Mouse (Mus musculus) retina, embryonic 14.5 days (tissue): ENCODE measurements at regions not wholly inside any gene's neighbourhood (a gene's known extent, or its start where the extent isn't known, plus 50 kb on each side); places are given as distances from the start of the nearest gene placed in this dataset.

ENCODE experiments used
- DNase-seq: peaks from one replicate; pipeline ENCODE4 v3.0.0-alpha.2; 2015; ENCODE audit warnings: low spot score

- no peak for DNase-seq
Measured at GRCm38 (mm10) chr8:41485163-41485562, 68.3 kb upstream of the Frg1 start.

- no peak for DNase-seq
Measured at GRCm38 (mm10) chr8:41483297-41483696, 66.4 kb upstream of the Frg1 start.

DNA sequence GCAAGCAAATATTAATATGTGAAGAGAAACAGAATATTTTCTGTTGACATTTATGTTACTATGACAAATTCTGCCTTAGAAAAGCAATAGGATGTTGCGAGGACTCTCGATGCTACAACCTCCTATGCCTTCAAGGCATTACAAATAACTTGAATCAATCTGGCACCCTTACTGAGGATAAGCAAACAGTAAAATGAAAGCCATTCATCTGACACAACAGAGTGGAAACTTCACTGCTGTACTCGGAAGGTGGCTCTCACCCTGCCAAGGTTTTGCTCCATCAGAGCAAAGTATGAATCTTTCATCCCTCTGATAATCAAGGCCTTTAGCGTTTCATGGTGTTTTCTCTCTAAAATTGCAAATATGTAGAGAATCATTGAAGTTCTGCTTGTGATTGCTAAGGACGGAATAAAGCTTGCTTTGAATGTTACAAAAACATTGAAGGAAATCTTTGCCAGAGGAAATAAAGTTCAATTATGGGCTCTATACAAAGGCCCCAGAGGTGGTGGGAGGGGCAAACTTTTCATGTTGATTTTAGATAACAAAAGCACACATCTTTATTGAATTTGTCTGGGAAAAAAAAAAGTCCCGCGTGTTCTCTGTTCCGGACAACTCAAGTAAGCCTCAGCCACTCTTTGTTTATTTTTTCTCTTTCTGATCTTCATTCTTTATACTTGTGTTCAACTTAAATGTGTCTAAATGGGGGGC lies 56.3 kb upstream of the Frg1 start:
- DNase-seq = no peak

- no peak for DNase-seq
Measured at GRCm38 (mm10) chr8:41472233-41472632, 55.4 kb upstream of the Frg1 start.
